Mouse (Mus musculus) forebrain, embryonic 16.5 days (tissue): ENCODE measurements around the gene Mt3. TPM values are rescaled to one million over a fixed set of nuclear protein-coding genes. Genes with fewer than 3 reads are reported as not detected.
A peak's percentile ranks its signal among the peaks of the same experiment; 100 is the strongest.
"Not testable (repeated sequence)": the region's sequence is repeated elsewhere in the genome, so short reads cannot be mapped to it uniquely, and the experiment has no call there.

ENCODE experiments used
- ATAC-seq: fragments of 200-750 bp; cut with Nextera tagmentation; 2 replicates; pipeline ENCODE4 v1.8.0; 2017; ENCODE audit warnings: mild to moderate bottlenecking, moderate library complexity
- H3K27ac ChIP-seq: fragments of 300-500 bp; sonication (generic); 2 replicates; pipeline ENCODE4 v1.5.1; 2014; ENCODE audit warnings: low read length, control low read depth
- H3K27me3 ChIP-seq: fragments of 300-500 bp; sonication (generic); replicated peaks from 2 replicates; pipeline ENCODE4 v1.6.1; 2014; ENCODE audit warnings: low read length; ENCODE audit not compliant: control insufficient read depth, insufficient read depth
- H3K36me3 ChIP-seq: fragments of 300-500 bp; sonication (generic); 2 replicates; pipeline ENCODE4 v1.6.1; 2014; ENCODE audit not compliant: control insufficient read depth, insufficient read depth
- H3K4me1 ChIP-seq: fragments of 300-500 bp; sonication (generic); replicated peaks from 2 replicates; pipeline ENCODE4 v1.6.1; 2014; ENCODE audit warnings: low read length; ENCODE audit not compliant: control insufficient read depth, insufficient read depth
- H3K4me2 ChIP-seq: fragments of 300-500 bp; sonication (generic); 2 replicates; pipeline ENCODE4 v1.6.1; 2014; ENCODE audit warnings: mild to moderate bottlenecking, low read length, control low read depth
- H3K4me3 ChIP-seq: fragments of 300-500 bp; sonication (generic); replicated peaks from 2 replicates; pipeline ENCODE4 v1.5.1; 2014; ENCODE audit warnings: mild to moderate bottlenecking, low read length, control low read depth
- H3K9ac ChIP-seq: fragments of 300-500 bp; sonication (generic); replicated peaks from 2 replicates; pipeline ENCODE4 v1.6.1; 2014; ENCODE audit warnings: low read depth, low read length, control low read depth
- H3K9me3 ChIP-seq: fragments of 300-500 bp; sonication (generic); 2 replicates; pipeline ENCODE4 v1.6.1; 2016; ENCODE audit warnings: low read length; ENCODE audit not compliant: control insufficient read depth
- WGBS: fragments of 180-500 bp; shearing (Covaris S2); extraction: QIAGEN DNeasy Blood & Tissue Kit; methylation state at CpG from one replicate; pipeline ENCODE4 v1.1.7; 2014; 5-methylcytosine and 5-hydroxymethylcytosine counted together
- polyA plus RNA-seq: library from polyadenylated mRNA; unstranded; fragments of >200 nt; fragmentation: Nextera tagmentation; extraction: Ambion mirVana; gene quantifications from 2 replicates; pipeline ENCODE4 v1.2.1, GENCODE M21; 2015

Mt3 gene
- polyA plus RNA-seq, 1 experiment from 2014 or later = 191 TPM

DNA sequence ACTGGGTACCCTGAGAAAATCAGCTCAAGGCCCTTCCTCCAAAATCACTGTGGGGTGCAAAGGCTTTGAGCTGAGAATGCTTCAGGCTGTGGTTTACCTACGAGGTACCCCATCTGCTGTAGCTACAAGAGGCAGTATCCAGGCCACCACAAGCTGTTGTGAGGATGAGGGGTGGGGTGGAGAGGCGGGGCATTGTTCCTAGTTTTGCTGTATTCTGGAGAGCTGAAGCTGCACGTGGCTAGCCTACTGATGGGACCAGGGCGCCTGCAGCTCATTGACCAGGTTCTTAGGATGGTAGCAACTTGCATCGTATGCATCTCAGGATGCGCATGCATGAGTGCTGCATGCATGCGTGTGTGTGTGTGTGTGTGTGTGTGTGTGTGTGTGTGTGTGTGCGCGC, 30.8 kb upstream of the Mt3 start:
- H3K4me2 ChIP-seq = no peak overlapping the region
- no peak overlapping the region for H3K27ac ChIP-seq
- no peak overlapping the region for H3K9ac ChIP-seq
- no peaks in the 10 kb centered on the region for H3K36me3 ChIP-seq
- 0 out of 2 replicates have a peak, but pooled peaks have one; percentile 13 for ATAC-seq
- H3K4me3 ChIP-seq = no peak overlapping the region
- H3K4me1 ChIP-seq = peaks cover 29% of the 10 kb centered on the region
- no peaks in the 10 kb centered on the region for H3K27me3 ChIP-seq
- H3K9me3 ChIP-seq = no peaks in the 10 kb centered on the region
- WGBS = 66% methylated on average over 9 of the region's 9 CpGs

DNA sequence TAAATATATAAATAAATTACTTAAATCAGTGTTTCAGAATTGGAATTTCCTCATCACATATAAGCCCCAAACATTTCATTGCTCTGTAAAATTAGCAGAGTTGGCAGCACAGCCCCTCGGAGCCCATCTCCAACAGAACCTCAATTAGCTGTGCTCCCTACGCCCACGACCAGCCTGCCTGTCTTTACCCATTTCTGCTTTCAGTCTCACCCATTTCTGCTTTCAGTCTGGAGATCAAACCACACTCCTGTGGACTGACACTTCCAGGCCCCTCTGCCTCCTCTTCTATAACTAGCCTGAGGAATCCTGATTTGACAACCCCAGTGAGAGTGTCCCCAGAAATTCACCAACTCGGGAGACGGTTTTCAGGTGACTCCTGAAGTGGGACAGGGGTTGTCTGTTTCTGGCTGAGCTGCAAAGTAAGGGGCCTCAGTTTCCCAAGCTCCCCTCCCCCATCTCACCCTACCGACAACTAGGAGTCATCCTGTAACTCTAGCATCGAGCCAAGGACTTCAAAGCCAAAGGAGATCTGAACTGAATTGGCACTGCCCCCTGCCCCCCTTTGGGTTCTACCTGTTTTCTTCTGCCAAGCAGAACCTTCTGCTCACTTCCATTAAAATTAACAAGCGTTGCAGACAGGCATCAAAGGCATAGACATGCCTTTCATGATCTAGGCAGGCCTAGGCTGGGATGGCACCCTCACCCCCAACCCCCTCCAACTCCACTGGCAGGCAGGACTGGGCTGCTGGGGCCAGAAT, 29.5 kb upstream of the Mt3 start:
- H3K4me2 ChIP-seq = no peak overlapping the region
- 34% methylated on average over 8 of the region's 8 CpGs for WGBS
- no peak overlapping the region for H3K9ac ChIP-seq
- ATAC-seq = no peak
- H3K27ac ChIP-seq = peak overlapping the region; percentile 24; the same call in 1 of the 2 replicates
- H3K4me3 ChIP-seq = no peak overlapping the region
- H3K27me3 ChIP-seq = no peaks in the 10 kb centered on the region
- no peaks in the 10 kb centered on the region for H3K9me3 ChIP-seq
- H3K36me3 ChIP-seq = no peaks in the 10 kb centered on the region
- peaks cover 34% of the 10 kb centered on the region for H3K4me1 ChIP-seq

DNA sequence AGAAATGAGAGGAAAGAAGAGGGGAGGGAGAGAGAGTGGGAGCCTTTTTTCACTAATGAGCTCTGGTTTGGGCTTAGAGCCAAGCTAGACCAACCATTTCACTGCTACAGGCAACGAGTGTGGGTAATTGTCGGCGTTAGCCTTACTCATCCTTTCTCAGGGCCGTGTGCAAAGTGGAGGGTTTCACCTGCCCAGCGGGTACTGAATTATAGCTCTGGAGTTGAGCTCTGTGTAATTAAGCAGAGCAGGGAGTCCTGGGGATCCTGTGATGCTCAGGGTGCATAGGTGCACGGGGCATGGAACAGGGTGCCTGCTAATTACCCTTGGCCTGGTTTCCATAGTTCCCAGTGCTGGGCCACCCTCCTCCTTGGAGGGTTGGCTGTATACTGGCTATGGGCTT, 24.7 kb upstream of the Mt3 start:
- no peak overlapping the region for H3K9ac ChIP-seq
- no peaks in the 10 kb centered on the region for H3K27me3 ChIP-seq
- no peak overlapping the region for H3K4me2 ChIP-seq
- no peaks in the 10 kb centered on the region for H3K9me3 ChIP-seq
- WGBS = 15% methylated on average over 6 of the region's 6 CpGs
- no peak overlapping the region for H3K27ac ChIP-seq
- H3K4me3 ChIP-seq = no peak overlapping the region
- peaks cover 22% of the 10 kb centered on the region for H3K4me1 ChIP-seq
- ATAC-seq = peak; percentile 44; the same call in 1 of the 2 replicates
- H3K36me3 ChIP-seq = no peaks in the 10 kb centered on the region

DNA sequence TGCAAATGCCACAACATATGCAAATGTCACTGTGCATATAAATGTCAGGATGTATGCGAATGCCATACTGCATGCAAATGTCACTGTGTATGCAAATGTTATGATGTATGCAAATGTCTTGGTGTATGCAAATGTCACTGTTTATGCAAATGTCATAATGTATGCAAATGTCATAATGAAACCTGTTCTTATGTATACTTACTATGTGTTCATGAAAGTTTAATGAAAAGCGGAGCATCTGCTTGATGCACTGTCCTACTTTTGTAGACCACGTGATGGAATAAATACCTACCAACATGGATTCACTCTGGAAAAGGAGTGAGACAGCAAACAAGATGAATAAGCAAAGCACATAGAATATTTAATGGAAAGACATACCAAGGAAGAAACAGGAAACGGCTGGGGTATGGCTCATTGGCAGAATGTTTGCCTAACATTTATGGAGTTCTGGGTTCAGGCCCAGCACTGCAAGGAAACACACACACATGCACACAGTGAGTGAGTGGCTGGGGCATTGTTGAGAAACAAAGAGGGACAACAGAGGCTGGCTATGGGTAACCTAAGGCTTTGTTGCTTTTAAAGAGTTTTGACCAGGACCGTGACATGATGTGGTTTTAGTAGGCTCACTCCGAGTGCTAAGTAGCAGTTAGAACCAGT, 23.1 kb upstream of the Mt3 start:
- Histone ChIP-seq H3K36me3 (no peaks in the 10 kb centered on the region), H3K4me2 (no peak overlapping the region), H3K9ac (no peak overlapping the region), H3K9me3 (no peaks in the 10 kb centered on the region), H3K4me1 (peaks cover 14% of the 10 kb centered on the region), H3K27me3 (no peaks in the 10 kb centered on the region), H3K4me3 (no peak overlapping the region), H3K27ac (peak overlapping the region; percentile 73)
- peak; percentile 71 for ATAC-seq
- 63% methylated on average over 6 of the region's 6 CpGs for WGBS

DNA sequence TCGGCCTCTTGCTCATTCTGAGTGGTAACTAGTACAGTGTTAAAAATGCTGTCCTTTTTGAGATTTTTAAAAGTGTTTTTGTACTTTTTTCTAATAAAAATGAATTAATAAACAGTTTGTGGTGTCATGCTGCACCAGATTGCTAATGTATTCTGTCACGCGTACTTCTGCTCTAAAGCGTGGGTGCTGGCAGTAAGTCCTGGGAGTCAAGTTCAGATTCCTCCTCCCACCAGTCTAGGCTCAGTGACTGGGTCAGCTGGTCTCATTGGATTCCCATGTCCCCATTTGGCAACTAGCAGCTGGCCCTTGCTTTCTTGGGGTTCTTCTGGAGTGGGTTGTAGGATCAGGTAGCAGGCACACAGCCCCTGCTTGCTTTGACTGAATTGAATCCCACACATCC, 22.3 kb upstream of the Mt3 start:
- H3K4me1 ChIP-seq = peaks cover 14% of the 10 kb centered on the region
- H3K4me3 ChIP-seq = no peak overlapping the region
- H3K27me3 ChIP-seq = no peaks in the 10 kb centered on the region
- no peak overlapping the region for H3K9ac ChIP-seq
- no peak overlapping the region for H3K4me2 ChIP-seq
- H3K27ac ChIP-seq = no peak overlapping the region
- H3K36me3 ChIP-seq = no peaks in the 10 kb centered on the region
- no peaks in the 10 kb centered on the region for H3K9me3 ChIP-seq
- WGBS = 75% methylated on average over 4 of the region's 4 CpGs
- ATAC-seq = no peak

DNA sequence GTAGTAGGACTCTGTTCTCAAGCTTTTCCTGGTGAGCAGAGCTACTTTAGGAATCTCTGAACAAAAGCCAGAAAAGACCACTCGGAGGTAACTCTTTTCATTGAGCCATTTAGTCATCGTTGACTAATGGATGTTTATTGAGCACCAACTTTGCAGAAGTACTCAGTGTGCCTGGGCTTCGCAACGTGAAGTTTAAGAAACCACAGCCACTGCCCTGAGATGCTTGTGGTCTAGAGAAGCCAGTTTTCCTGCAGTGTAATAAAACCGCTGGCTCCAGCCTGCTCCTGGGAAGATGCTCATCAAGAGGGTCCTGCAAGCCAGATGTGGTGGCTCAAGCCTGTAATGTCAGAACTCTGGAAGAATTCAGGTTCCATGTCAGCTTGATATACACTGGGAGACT, 20.3 kb upstream of the Mt3 start:
- Histone ChIP-seq H3K36me3 (no peaks in the 10 kb centered on the region), H3K4me2 (no peak overlapping the region), H3K9ac (no peak overlapping the region), H3K9me3 (no peaks in the 10 kb centered on the region), H3K4me3 (no peak overlapping the region), H3K27me3 (no peaks in the 10 kb centered on the region), H3K4me1 (peaks cover 14% of the 10 kb centered on the region), H3K27ac (no peak overlapping the region)
- 80% methylated on average over 5 of the region's 5 CpGs for WGBS
- no peak for ATAC-seq

DNA sequence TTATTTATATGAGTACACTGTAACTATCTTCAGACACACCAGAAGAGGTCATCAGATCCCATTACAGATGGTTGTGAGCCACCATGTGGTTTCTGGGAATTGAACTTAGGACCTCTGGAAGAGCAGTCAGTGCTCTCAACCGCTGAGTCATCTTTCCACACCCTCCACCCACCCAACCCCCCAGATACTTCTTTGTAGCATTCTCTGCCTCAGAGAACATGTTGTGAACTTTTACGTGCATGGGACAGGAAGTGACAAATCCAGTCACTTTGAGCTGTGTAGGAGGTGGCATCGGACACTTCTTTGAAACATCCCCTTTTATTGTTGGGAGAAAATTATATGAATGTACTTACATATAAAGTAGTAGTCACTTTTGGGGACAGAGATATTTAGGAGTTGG, 17.8 kb upstream of the Mt3 start:
- not testable (repeated sequence) for H3K27ac ChIP-seq, H3K36me3 ChIP-seq, H3K4me3 ChIP-seq, H3K27me3 ChIP-seq, H3K4me2 ChIP-seq, ATAC-seq, H3K9me3 ChIP-seq, H3K9ac ChIP-seq, H3K4me1 ChIP-seq
- 81% methylated on average over 3 of the region's 3 CpGs for WGBS

DNA sequence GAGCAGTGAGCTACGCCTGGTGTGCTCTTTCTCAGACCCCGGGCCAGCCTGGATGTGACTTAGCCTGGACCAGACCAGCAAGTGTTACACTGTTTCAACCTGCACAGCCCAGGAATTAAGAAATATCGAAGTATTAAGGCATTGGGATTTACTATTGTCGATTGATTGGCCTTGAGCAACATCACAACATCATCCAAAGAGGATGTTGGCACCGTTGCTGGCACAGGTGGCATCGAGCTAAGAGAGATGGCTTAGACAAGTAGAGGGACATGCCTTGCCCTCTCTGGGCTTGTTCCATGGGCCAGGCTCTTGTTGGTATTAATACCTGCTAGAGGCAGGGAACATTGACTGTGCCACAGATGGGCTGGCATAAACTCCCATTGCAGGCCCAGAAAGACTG, 16.9 kb upstream of the Mt3 start:
- Histone ChIP-seq H3K4me1 (no peaks in the 10 kb centered on the region), H3K27me3 (no peaks in the 10 kb centered on the region), H3K27ac (no peak overlapping the region), H3K4me3 (no peak overlapping the region), H3K4me2 (no peak overlapping the region), H3K9me3 (no peaks in the 10 kb centered on the region), H3K9ac (no peak overlapping the region), H3K36me3 (no peaks in the 10 kb centered on the region)
- 93% methylated on average over 6 of the region's 6 CpGs for WGBS
- ATAC-seq = no peak

DNA sequence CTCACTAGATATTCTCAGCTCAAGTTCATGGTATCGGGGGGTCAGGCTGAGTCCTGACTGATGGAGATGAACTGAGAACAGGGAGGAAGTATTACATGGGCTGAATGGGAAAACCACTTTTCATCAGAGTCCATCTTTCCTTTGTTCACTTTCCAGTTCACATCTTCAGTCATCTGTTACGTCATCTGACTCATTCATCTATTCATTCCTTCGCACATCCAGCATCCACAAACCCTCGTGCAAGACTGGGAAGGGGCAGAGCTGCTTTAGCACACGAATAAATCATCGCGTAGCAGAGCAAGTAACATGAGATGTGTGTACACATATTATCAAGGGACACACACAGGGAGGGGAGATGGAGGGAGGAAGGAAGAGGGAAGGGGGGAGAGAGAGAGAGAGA, 16.2 kb upstream of the Mt3 start:
- Histone ChIP-seq H3K27ac (no peak overlapping the region), H3K36me3 (no peaks in the 10 kb centered on the region), H3K27me3 (no peaks in the 10 kb centered on the region), H3K9ac (no peak overlapping the region), H3K4me1 (no peaks in the 10 kb centered on the region), H3K4me2 (no peak overlapping the region), H3K9me3 (no peaks in the 10 kb centered on the region), H3K4me3 (no peak overlapping the region)
- ATAC-seq = no peak
- 78% methylated on average over 7 of the region's 7 CpGs for WGBS
